Mouse (Mus musculus): ENCODE measurements around the gene Polg2.
"Not testable (repeated sequence)": the region's sequence is repeated elsewhere in the genome, so short reads cannot be mapped to it uniquely, and the experiment has no call there.

Polg2 gene

DNA sequence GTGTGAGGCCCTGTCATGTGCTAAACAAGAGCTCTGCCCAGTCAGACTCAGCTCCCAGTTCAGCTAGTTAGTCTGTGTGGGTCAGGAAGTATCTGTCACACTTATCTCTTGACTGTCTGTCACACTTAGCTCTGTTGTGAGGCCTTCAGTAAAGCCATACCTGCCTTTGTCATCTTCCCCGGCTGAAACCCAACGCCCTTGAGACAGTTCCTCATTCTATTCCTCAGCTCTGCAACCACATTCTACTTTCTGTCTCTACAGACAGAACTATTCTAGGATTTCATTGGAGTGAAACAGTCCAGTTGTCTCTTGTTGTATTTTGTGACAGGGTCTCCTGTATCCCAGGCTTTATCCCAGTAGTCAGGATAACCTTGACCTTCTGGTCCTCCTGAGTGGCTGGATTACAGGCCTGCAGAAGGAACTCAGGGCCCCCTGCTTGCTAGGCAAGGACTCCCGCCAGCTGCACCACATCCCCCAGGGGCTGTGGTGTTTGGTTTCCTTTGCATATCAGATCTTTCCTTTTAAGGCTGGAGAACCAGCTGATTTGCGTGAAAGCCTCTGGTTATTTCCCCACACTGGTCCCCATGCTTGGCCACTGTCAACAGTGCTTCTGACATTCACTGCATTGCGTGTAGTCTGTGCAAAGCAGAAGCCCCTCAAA is 17.1 kb downstream of the Polg2 start:
- no peak for DNase-seq (ENCODE audit: extremely low spot score)

DNA sequence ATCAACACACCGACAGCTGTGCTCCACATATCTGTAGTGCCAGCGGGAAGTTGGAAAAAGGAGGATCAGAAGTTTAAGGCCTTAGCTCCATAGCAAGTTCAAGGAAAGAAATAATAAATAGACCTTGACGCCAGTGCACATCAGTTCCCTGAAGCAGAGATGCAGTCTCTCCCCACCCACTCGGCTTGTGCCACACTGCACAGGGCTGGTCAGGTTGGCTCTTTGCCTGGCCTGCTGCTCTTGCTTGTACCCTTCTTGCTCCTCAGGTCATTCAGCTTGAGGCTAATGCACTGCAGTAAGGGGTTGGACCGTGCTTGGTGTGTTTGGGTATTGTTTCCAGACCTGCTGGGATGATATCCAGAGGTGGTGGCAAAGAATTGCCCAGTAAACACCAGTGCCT is 18.8 kb downstream of the Polg2 start:
- no peak for DNase-seq (ENCODE audit: extremely low spot score)

DNA sequence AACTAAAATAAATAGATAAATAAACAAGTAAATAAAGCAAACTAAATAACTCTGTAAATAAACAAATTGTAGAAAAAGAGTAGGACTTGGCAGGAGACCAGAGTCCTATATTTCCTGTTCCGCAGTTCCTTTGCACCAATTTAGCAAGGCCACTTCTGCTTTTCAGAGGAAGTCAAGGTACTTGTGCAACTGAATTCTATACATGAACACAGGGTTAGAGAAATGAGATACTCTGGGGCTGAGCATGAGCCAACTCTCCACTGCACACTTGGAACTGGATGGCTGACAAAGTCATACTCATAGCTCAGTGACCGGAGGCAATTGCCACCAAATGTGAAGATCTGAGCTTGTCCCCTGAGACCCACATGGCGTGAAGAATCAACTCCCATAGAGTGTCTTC is 20.3 kb downstream of the Polg2 start:
- no peak for DNase-seq (ENCODE audit: extremely low spot score)

- DNase-seq (ENCODE audit: extremely low spot score) = no peak
Observed at GRCm38 (mm10) chr11:106755583-106755982, 23.8 kb downstream of the Polg2 start.

GRCm38 (mm10) chr11:106753314-106753713 is 26.0 kb downstream of the Polg2 start:
- no peak for DNase-seq (ENCODE audit: extremely low spot score)

- no peak for DNase-seq (ENCODE audit: extremely low spot score)
Observed at GRCm38 (mm10) chr11:106752103-106752502, 27.2 kb downstream of the Polg2 start.

DNA sequence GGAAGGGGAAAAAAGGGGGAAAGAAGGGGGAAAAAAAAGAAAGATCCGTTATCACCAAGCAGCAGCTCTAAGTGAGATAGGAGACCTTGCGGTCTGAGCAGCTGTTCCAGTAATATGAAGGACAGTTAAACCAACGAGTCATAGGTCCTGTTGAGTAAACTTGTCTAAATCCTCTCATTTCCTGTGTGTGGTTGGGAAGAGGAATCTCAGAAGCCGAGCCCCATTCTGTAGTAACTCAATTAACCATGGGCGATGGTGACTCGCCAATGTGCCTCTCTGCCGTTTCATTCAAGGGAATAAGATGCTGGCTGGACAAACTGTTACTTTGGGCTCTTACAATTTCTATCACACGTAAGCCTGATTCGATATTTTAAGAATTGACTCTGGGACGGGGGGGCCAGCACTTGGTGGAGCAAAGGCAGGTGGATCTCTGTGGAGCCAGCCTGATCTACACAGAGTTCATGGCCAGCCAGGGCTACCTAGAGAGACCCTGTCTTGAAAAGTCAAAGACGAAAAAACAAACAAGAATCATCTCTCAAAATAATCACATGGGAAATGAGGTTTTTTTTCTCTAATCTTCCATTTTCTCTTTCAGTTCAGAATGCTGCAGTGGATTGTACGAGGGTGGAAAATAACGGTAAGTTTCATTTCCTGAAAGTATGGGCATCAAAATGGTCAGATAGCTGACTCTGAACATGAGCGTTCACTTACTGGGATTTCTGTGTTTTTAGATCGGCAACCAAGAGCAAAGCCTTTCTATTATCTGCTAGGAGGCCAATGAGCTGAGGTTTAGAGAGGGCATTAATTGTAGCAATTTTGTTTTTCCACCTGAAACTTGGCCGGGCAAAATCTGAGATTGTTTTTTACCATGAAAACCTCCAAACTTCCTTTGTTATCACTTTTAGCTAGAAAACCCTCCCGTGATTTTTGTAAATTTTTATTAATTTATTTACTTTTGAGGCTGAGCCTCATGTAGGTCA is 28.0 kb downstream of the Polg2 start, which contains the start of gene Milr1:
Gene Milr1 (plus strand): TSS at position 188 of the 980 bp plus-strand sequence.
- no peak for DNase-seq (ENCODE audit: extremely low spot score)

GRCm38 (mm10) chr11:106750121-106750751 is 29.1 kb downstream of the Polg2 start, which contains the start of gene Pecam1:
Pecam1 (minus strand) TSS chr11:106750628.
- no peak for DNase-seq (ENCODE audit: extremely low spot score)

- DNase-seq (ENCODE audit: extremely low spot score) = not testable (repeated sequence)
Observed at GRCm38 (mm10) chr11:106749557-106750120, 29.7 kb downstream of the Polg2 start.

DNA sequence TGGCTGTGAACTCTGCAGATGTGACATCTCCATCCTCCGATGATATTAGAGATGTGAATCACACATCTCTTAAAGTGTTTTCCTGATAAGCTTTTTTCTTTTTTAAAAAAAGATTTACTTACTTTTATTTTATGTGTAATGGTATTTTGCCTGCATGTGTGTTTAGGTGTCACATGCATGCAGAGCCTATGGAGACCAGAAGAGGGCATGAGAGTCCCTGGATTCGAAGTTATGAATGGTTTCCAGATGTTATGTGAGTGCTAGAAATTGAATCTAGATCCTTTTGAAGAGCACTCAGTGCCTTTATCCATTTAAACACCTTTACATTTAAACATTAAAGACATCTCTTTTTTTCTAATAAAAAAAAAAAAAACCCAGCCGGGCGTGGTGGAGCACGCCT is 34.4 kb downstream of the Polg2 start:
- no peak for DNase-seq (ENCODE audit: extremely low spot score)

DNA sequence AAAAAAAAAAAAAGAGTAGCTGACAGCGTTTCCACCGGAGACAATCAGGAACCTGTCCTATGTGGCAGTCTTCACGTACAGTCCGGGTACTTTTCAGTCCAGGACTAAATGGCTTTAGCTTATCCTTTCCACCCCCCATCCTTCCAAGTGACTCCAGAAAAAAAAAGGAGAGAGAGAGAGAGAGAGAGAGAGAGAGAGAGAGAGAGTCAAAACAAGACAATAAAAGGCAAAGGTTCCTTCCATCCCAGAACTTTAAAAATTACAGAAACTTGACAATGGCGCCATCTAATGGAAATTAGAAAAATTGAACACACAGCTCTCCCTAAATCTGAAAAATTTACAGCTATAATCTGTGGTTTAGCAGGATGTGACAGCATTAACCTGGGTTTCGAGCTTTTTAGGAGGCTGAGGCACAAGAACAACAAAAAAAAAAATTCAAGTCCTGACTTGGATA is 36.9 kb downstream of the Polg2 start:
- DNase-seq (ENCODE audit: extremely low spot score) = peak; percentile 54

DNA sequence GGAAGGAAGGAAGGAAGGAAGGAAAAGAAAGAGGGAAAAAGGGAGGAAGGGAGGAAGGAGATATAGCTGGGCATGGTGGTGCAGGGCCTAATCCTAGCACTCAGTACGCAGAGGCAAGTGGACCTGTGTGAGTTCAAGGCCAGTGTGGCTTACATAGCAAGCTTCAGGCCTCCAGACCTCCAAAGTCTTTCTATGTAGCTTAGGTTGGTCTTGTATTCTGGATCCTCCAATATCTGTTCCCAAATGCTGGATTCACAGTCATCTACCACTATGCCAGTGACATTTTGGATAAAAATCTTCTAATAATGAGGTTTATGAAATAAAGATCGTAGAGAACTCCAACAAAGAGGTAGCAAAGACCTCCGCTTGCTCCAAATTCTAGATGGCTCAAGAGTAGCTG is 37.5 kb downstream of the Polg2 start:
- no peak for DNase-seq (ENCODE audit: extremely low spot score)

- no peak for DNase-seq (ENCODE audit: extremely low spot score)
Observed at GRCm38 (mm10) chr11:106741232-106741631, 38.1 kb downstream of the Polg2 start.

DNA sequence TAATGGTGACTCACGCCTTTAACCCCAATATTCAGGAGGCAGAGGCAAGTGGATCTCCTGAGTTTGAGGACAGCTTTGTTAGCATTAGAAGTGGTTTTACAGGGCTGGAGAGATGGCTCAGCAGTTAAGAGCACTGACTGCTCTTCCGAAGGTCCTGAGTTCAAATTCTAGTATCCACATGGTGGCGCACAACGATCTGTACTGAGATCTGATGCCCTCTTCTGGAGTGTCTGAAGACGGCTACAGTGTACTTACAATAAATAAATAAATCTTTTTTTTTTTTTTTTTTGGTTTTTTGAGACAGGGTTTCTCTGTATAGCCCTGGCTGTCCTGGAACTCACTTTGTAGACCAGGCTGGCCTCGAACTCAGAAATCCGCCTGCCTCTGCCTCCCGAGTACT is 38.6 kb downstream of the Polg2 start:
- DNase-seq (ENCODE audit: extremely low spot score) = not testable (repeated sequence)

DNA sequence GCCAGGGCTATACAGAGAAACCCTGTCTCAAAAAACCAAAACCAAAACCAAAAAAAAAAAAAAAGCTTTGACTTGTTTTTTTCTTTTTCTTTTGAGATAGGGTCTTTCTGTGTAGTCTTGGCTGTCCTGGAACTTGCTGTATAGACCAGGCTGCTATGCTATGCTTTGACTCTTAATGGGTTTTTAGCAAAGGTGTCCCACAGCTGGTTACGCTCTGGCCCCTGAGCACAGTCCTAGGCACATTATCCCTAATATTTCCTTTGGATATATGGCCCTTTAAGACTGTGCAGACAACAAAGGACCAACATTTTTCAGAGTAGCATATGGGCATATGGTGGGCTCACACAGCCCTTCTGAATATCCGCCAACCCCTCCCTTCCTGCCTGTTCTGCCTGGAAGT is 40.2 kb downstream of the Polg2 start:
- no peak for DNase-seq (ENCODE audit: extremely low spot score)

- peak; percentile 49 for DNase-seq (ENCODE audit: extremely low spot score)
Observed at GRCm38 (mm10) chr11:106737178-106737621, 42.1 kb downstream of the Polg2 start.

DNA sequence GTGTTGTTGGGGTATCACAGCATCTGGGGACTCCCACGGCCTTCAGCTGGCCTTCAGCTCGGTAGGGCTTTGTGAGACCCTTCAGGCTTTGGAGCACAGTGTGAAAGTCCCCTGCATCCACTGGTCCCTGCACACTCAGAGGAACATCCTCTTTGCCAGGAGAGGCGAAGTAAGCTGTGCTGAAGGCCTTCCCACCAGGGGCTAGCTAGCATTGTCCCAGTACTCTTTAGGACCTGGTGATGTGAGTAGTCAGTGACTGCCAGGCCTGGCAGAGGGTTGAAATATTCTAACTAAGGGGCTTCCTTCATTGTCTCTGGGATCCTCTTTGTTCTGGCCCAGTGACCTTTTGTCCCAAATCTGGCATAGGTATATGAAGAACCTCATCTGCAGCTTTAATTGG is 42.7 kb downstream of the Polg2 start:
- DNase-seq (ENCODE audit: extremely low spot score) = no peak

- DNase-seq (ENCODE audit: extremely low spot score) = no peak
Observed at GRCm38 (mm10) chr11:106730714-106731113, 48.6 kb downstream of the Polg2 start.

GRCm38 (mm10) chr11:106729656-106730055 is 49.7 kb downstream of the Polg2 start:
- DNase-seq (ENCODE audit: extremely low spot score) = no peak

- no peak for DNase-seq (ENCODE audit: extremely low spot score)
Observed at GRCm38 (mm10) chr11:106728402-106729366, 50.7 kb downstream of the Polg2 start.

GRCm38 (mm10) chr11:106727967-106728366 is 51.4 kb downstream of the Polg2 start:
- no peak for DNase-seq (ENCODE audit: extremely low spot score)

Measured in embryo, embryonic 9.5 days (tissue).